Mouse (Mus musculus) cortical plate, adult 2 months (tissue): ENCODE measurements around the gene Gp1ba. TPM values are rescaled to one million over a fixed set of nuclear protein-coding genes. Genes with fewer than 3 reads are reported as not detected.
A peak's percentile ranks its signal among the peaks of the same experiment; 100 is the strongest.

ENCODE experiments used
- H3K27ac ChIP-seq: fragments of 200-500 bp; 2 replicates; pipeline ENCODE4 v1.5.1; 2012; ENCODE audit warnings: low read length, control low read depth, inconsistent platforms; ENCODE audit not compliant: insufficient read depth
- H3K4me1 ChIP-seq: fragments of 200-500 bp; 2 replicates; pipeline ENCODE4 v1.6.1; 2011; ENCODE audit warnings: low read length; ENCODE audit not compliant: control insufficient read depth, insufficient read depth
- H3K4me3 ChIP-seq: fragments of 200-500 bp; 2 replicates; pipeline ENCODE4 v1.5.1; 2011; ENCODE audit warnings: mild to moderate bottlenecking, low read length, control low read depth; ENCODE audit not compliant: insufficient read depth
- CTCF ChIP-seq: fragments of 200-500 bp; IDR thresholded peaks from 2 replicates; pipeline ENCODE4 v1.5.1; 2011; ENCODE audit warnings: mild to moderate bottlenecking, control low read depth, low read length; ENCODE audit not compliant: insufficient read depth; ENCODE audit errors: extremely low read depth
- POLR2A ChIP-seq: fragments of 200-500 bp; IDR thresholded peaks from 2 replicates; pipeline ENCODE4 v1.6.1; 2011; ENCODE audit warnings: mild to moderate bottlenecking, low read length, control low read depth; ENCODE audit not compliant: insufficient read depth; ENCODE audit errors: extremely low read depth
- polyA plus RNA-seq: library from polyadenylated mRNA; depleted of rRNA; stranded (reverse); fragments of >200 nt; gene quantifications from 2 replicates; pipeline ENCODE4 v1.2.3, GENCODE M21; 2012; rRNA removed

The Gp1ba gene
- polyA plus RNA-seq, 1 experiment = not detected

DNA sequence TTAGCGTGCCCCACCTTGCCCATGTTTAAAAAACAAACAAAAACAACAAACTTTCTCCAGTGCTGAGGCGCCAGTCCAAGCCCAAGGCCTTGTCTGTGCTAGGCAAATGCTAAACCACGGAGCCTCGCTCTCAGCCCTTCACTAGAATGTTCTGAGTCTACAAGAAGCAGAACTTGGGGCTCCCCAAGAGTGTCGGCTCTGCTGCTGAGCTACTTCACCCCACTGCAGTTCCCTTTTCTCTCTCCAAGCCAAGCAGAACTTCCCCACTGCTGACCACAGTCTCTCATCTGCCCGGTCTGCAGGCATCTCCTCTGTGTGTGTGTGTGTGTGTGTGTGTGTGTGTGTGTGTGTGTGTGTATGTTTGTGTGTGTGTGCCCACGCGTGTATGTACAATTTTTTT lies 41.0 kb downstream of the Gp1ba start:
- peaks cover 5% of the 10 kb centered on the region for H3K4me1 ChIP-seq

DNA sequence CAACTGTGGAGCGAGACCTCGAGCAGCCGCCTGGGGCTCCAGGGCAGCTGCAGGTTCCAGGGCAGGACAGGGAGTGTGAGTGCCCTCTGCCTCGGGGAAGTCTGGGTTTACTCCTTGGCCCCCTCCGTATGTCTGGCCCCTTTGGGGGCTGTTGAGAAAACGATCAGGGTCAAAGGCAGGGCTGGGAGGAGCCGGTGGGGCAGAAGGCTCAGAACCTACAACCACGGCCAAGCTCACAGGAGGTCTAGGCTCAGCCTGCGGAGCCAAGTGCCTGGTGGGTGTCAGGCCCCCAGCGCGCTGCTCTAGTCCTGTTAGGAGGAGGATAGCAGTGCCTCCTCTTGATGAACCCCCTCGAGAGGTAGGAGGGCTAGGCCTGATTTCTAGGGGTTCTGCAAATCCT lies 42.2 kb downstream of the Gp1ba start:
- TF ChIP-seq CTCF = no peak
- no peak for TF ChIP-seq POLR2A
- H3K4me3 ChIP-seq = no peak overlapping the region
- H3K4me1 ChIP-seq = peaks cover 5% of the 10 kb centered on the region
- H3K27ac ChIP-seq = no peak overlapping the region

More for the DNA sequence above, 41.0 kb downstream of the Gp1ba start:
- Histone ChIP-seq H3K27ac (no peak overlapping the region), H3K4me3 (no peak overlapping the region)
- TF ChIP-seq CTCF (no peak), POLR2A (no peak)

DNA sequence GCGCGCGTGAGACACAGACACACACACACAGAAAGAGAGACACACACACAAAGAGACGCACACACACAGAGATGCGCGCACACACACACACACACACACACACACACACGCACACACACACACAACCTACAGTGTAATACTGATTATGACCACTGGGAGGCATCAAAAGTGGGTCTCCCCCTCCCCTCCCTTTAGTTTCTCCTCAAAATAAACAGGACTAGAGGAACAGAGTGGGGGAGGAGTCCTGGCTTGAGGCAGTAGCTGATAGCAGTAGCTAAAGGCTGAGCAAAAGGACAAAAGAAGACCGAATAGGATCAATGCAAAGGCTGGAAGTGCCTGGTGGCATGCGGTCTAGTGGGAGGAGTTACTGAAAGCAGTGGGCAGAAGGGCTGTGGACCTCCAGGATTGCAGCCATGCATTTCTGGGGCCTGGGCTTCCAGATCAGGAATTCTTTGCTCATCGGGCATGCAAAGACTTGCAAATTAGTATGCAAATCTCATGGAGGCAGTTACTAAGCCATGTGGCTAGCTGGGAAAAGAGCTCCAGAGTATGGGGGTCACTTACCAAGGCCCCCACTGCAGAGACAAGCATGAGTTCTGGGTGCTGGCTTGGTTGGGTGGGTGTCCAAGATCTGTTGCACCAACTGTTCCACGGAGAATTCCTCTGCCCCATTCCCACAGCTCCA lies 43.1 kb downstream of the Gp1ba start:
- H3K27ac ChIP-seq = no peak overlapping the region
- no peak overlapping the region for H3K4me3 ChIP-seq
- TF ChIP-seq CTCF (peak; percentile 55), POLR2A (no peak)
- peaks cover 5% of the 10 kb centered on the region for H3K4me1 ChIP-seq

DNA sequence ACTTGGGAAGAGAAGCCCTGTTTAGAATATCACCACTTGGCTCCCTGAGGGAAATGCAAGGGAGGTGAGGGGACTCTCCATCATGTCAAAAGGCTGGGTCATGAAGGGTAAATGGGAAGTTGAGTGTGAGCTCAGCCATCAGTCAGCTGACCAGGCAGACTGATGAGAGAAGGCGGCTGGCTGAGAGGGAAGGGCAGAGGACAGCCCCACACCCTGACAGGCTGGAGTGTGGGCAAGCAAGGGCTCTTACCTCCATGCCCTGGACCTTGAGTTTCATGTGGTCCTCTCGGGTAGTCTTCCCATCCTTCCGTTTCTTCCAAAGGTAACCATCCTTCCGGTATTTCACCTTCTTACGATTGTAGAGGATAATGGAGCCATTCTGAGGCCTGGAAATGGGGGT lies 44.7 kb downstream of the Gp1ba start:
- TF ChIP-seq CTCF (no peak), POLR2A (peak; percentile 13; the same call in 1 of the 2 replicates)
- Histone ChIP-seq H3K27ac (0 out of 2 replicates have a peak overlapping the region, but pooled peaks have one; percentile 25), H3K4me1 (peaks cover 8% of the 10 kb centered on the region), H3K4me3 (no peak overlapping the region)

DNA sequence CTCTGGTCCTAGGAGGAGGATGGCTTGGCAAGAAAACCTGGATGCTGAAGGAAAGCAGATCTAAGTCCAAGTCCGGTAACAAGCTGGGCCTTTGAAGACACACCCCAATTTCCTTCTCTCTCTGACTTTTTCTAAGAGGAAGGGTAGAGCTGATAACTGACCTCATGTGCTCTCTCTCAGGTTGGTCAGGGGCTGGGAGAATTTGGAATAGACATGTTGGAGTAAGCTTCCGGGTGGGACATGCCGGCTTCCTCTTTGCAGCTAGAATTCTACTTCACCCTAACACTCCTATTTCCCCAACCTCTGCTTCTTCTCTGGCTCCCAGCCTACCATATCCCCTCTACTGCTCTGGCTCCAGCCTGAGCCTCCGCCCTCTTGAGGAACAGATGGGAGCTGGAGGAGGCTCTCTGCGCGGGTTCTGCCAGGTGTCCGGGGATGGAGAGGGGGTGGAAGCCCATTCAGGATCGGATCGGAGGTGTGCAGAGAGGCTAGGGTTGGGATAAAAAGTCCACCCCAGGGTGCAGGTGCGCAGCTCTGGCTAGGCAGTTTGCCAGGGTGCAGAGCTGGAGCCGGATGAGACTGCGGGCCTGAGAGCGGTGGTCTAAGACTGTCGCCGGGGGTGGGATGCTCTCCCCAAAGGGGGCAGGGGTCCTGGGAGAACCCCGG lies 48.1 kb downstream of the Gp1ba start:
- no peak for TF ChIP-seq CTCF
- TF ChIP-seq POLR2A = 0 out of 2 replicates have a peak, but pooled peaks have one; percentile 17
- Histone ChIP-seq H3K4me1 (peaks cover 8% of the 10 kb centered on the region), H3K4me3 (peak overlapping the region; percentile 87), H3K27ac (peak overlapping the region; percentile 92)

DNA sequence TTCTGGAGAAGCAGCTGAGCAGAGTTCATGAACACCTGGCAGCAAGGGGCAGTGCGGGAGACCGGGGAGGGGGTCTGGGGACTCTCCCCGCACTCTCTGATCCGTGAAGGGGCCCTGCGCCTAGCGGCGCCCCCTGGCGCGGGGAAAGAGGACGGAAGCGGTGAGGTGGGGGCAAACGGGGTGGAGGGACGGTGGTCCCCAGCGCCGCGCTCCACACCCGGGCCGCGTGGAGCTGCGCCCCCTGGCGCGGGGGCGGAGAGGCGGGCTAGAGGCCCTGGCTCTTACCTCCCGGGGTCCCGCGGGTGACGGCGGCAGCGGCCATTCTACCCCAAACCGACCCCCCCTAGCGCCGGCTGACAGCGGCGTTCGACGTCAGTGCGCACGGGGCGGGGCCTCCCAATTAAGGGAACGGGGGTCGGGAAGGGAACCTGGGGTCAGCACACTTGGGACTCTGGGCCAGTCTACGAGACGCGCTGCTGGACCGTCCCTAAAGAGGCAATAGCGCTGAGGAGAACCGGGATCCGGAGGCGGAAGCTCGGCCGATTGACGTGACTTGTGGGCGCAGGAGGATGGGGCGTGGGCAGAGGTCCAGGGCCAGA lies 48.8 kb downstream of the Gp1ba start, which contains the start of gene Camta2:
Gene Camta2, minus strand, starts transcription at position 505 of the 599 bp plus-strand sequence.
- H3K4me3 ChIP-seq = peak within 1 kb of the TSS; percentile 87
- H3K4me1 ChIP-seq = peaks cover 6% of the 10 kb centered on the region
- H3K27ac ChIP-seq = peak within 1 kb of the TSS; percentile 92
- TF ChIP-seq POLR2A (peak; percentile 79; the same call in 1 of the 2 replicates), CTCF (0 out of 2 replicates have a peak, but pooled peaks have one; percentile 14)

DNA sequence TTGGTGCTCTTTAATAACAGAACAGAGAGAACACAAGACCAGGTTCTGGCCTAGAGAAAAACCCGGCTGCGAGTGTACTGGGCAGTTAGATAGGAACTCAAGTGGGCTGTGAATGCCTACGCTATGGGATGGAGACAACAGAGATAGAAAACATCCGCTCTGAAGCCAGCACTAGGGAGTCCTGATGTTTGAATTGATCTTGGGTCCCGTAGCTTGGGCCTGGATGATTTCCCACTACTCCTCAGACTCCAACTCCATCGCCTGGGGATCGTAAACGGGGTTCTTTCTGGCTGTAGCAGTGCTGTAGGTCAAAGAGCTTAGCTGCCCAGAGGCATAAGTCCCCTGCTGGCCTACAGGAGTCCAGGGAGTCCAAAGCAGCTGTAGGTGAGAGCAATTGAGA lies 49.5 kb downstream of the Gp1ba start:
- Histone ChIP-seq H3K4me1 (peaks cover 4% of the 10 kb centered on the region), H3K27ac (peak overlapping the region; percentile 92), H3K4me3 (peak overlapping the region; percentile 87)
- no peak for TF ChIP-seq CTCF
- no peak for TF ChIP-seq POLR2A

DNA sequence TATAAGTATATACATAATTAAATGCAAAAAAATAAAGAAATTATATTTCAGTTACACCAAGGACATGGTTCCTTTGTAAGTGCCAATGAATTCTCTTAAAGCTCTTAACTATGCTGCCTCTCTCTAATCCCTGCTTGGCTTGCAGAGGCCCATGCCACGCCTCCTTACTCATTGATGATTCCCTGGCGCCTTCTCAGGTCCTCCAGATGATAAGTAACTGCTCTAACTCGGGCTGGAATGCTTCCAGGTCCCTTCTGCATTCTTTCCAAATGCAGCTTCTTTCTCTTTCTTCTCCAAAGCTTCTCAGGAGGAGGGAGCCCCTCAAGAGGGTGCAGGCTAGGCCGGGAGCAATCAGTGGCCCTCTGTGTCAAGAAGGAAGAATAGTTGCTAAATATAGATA lies 50.7 kb downstream of the Gp1ba start:
- TF ChIP-seq POLR2A (no peak), CTCF (no peak)
- H3K4me3 ChIP-seq = no peak overlapping the region
- H3K4me1 ChIP-seq = peaks cover 4% of the 10 kb centered on the region
- no peak overlapping the region for H3K27ac ChIP-seq

Other genes starting within 250 kb of the Gp1ba start
- 19.0 and 20.2 TPM in 2 replicates for gene Pelp1, start 229.1 kb upstream of the Gp1ba start, polyA plus RNA-seq
- 58.1 and 61.5 TPM in 2 replicates for gene Arrb2, start 206.5 kb upstream of the Gp1ba start, polyA plus RNA-seq
- gene Med11, start 187.2 kb upstream of the Gp1ba start, polyA plus RNA-seq = 14.8 and 15.4 TPM in 2 replicates
- 0.44 and 0.47 TPM in 2 replicates for gene Zmynd15, start 179.7 kb upstream of the Gp1ba start, polyA plus RNA-seq
- gene Cxcl16, start 179.1 kb upstream of the Gp1ba start, polyA plus RNA-seq = 1.7 and 2.4 TPM in 2 replicates
- 0.44 and 0.95 TPM in 2 replicates for gene Tm4sf5, start 133.9 kb upstream of the Gp1ba start, polyA plus RNA-seq
- 0.23 and 0.34 TPM in 2 replicates for gene Vmo1, start 124.5 kb upstream of the Gp1ba start, polyA plus RNA-seq
- gene Gltpd2, start 119.9 kb upstream of the Gp1ba start, polyA plus RNA-seq = not detected in 2 replicates
- 240 and 248 TPM in 2 replicates for gene Psmb6, start 113.8 kb upstream of the Gp1ba start, polyA plus RNA-seq
- not detected in 2 replicates for gene Gm40193, start 106.2 kb upstream of the Gp1ba start, polyA plus RNA-seq
- 21.4 and 24.4 TPM in 2 replicates for gene Pld2, start 99.1 kb upstream of the Gp1ba start, polyA plus RNA-seq
- 318 and 325 TPM in 2 replicates for gene Mink1, start 76.2 kb upstream of the Gp1ba start, polyA plus RNA-seq
- gene 4930544D05Rik, start 23.3 kb upstream of the Gp1ba start, polyA plus RNA-seq = not detected in 2 replicates
- 0.19 and 0.27 TPM in 2 replicates for gene Chrne, start 19.9 kb upstream of the Gp1ba start, polyA plus RNA-seq
- 124 and 128 TPM in 2 replicates for gene Rnf167, start 8.1 kb downstream of the Gp1ba start, polyA plus RNA-seq
- 139 and 143 TPM in 2 replicates for gene Slc25a11, start 8.4 kb downstream of the Gp1ba start, polyA plus RNA-seq
- gene Pfn1, start 15.5 kb downstream of the Gp1ba start, polyA plus RNA-seq = 270 and 277 TPM in 2 replicates
- 26.4 and 26.6 TPM in 2 replicates for gene Eno3, start 18.1 kb downstream of the Gp1ba start, polyA plus RNA-seq
- gene Spag7, start 30.3 kb downstream of the Gp1ba start, polyA plus RNA-seq = 74.5 and 81.9 TPM in 2 replicates
- gene Camta2, start 49.0 kb downstream of the Gp1ba start, polyA plus RNA-seq = 126 and 138 TPM in 2 replicates
- 4.8 and 5.2 TPM in 2 replicates for gene Inca1, start 61.0 kb downstream of the Gp1ba start, polyA plus RNA-seq
- gene Kif1c, start 61.4 kb downstream of the Gp1ba start, polyA plus RNA-seq = 51.2 and 53.7 TPM in 2 replicates
- gene Zfp3, start 125.1 kb downstream of the Gp1ba start, polyA plus RNA-seq = 8.0 and 8.9 TPM in 2 replicates
- 0.11 and 0.15 TPM in 2 replicates for gene Scimp, start 173.5 kb downstream of the Gp1ba start, polyA plus RNA-seq
- gene Rabep1, start 205.7 kb downstream of the Gp1ba start, polyA plus RNA-seq = 40.7 and 41.7 TPM in 2 replicates